Mouse (Mus musculus) common myeloid progenitor, adult 5-6 weeks (primary cell): ENCODE measurements around the gene Lat2. TPM values are rescaled to one million over a fixed set of nuclear protein-coding genes. Genes with fewer than 3 reads are reported as not detected.

Source experiments
- total RNA-seq: library from RNA; stranded (forward); fragments of 200-1000, 187-1606 nt; gene quantifications from 2 replicates; pipeline ENCODE4 v1.2.3, GENCODE M21; 2017

Gene Lat2
- total RNA-seq, 1 experiment from 2014 or later: 65.4 TPM

Other genes with a start within 250 kb of the Lat2 start
- 14.6 and 28.2 TPM in 2 replicates for gene Gtf2ird1, start 158.3 kb downstream of the Lat2 start, total RNA-seq
- gene Clip2, start 62.6 kb downstream of the Lat2 start, total RNA-seq: 6.2 and 13.3 TPM in 2 replicates
- gene Syna, start 54.9 kb downstream of the Lat2 start, total RNA-seq: not detected in 2 replicates
- gene Rfc2, start 33.7 kb downstream of the Lat2 start, total RNA-seq: 159 and 183 TPM in 2 replicates
- gene Eif4h, start 24.5 kb upstream of the Lat2 start, total RNA-seq: 214 and 235 TPM in 2 replicates
- gene Limk1, start 73.6 kb upstream of the Lat2 start, total RNA-seq: 12.6 and 15.1 TPM in 2 replicates
- not detected in 2 replicates for gene Eln, start 132.3 kb upstream of the Lat2 start, total RNA-seq